Mouse (Mus musculus): ENCODE results near the gene Adamts17.
A peak's percentile ranks its signal among the peaks of the same experiment; 100 is the strongest.

Gene Adamts17

GRCm38 (mm10) chr7:66839463-66840007 lies at the start of gene Adamts17:
TSS of gene Adamts17 (plus strand) at chr7:66839735.
- peak; percentile 93 to 95 for DNase-seq (ENCODE audit: low spot score in 2 of 2)

DNA sequence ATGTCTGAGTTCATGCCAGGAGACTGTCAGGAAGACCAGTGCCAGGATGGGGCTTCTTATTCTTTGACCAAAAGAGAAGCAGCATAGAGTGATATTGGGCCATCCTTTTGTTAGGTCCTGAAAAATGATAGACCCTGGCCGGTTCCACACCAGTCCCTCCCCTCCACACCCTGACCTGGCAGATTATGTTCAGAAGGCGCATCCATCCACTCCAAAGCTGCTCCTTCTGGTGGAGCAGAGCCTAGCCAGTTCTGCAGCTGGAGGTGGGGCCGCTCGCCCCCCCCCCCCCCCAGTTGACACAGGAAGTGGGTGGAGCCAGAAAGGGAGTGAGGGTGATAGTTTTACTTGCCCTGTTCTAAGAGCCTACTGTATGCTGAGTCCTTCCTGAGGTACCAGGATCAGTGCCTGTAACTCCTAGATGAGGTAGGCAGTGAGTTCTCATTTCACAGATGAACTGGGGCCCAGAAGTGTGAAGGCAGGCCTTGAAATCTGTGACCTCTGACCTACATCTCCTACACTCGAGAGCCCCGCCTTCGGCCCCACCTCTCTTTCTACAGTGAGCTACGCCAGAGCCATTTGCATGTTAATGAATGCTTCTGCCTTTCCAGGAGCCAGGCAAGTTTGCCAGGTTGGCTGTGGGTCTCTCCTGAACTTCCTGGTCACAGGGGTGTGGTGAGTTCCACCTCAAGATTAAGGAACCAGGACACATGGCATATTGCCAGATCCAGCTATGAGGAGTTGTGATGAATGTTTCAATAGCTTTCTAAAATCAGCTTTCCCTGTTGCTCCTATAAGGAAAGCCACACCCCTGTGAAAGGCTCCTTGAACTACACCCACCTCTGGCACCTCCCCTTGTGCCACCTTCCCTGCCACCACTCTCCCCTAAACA lies 49.4 kb upstream of the Adamts17 start:
- DNase-seq (ENCODE audit: low spot score in 2 of 2) = no peak

GRCm38 (mm10) chr7:66791022-66791421 lies 48.5 kb upstream of the Adamts17 start:
- no peak for DNase-seq (ENCODE audit: low spot score in 2 of 2)

- no peak for DNase-seq (ENCODE audit: low spot score in 2 of 2)
Measured at GRCm38 (mm10) chr7:66796909-66797308, 42.6 kb upstream of the Adamts17 start.

DNA sequence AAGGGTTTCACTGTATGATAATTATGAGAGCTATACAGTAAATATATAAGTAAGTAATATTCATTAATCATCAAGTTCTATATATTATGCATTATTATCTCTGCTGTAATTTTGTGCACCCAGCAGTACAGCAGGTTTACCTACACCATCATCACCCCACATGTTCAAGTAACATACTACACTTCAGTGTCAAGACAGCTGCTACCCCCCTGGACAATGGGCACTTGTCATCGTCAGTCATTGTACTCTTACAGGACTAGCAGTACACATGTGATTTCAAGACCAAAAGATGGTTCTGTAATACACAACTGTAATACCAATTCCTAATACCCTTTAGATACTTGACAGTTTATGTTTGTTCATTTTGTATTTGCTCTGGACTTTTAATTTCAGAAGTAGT lies 42.2 kb upstream of the Adamts17 start:
- DNase-seq (ENCODE audit: low spot score in 2 of 2) = no peak

DNA sequence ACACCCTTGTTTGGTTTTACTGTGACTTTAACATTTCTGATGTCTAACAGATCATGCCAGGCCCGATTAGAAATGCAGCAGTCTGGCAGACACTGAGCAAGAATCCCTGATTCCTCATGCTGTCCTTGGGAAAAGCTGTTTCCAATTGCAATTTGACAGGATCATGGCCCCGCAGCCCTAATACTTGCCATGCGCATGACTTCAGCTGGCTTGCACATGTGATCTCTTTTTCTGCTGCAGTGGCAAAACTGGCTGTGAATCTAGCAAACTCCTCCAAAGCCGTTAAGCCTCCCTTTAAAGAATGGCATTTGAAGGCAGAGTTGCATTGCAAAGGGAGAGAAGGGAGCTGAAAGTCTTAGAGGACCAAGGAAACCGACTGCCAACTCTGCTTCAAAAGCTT lies 40.7 kb upstream of the Adamts17 start:
- no peak for DNase-seq (ENCODE audit: low spot score in 2 of 2)

DNA sequence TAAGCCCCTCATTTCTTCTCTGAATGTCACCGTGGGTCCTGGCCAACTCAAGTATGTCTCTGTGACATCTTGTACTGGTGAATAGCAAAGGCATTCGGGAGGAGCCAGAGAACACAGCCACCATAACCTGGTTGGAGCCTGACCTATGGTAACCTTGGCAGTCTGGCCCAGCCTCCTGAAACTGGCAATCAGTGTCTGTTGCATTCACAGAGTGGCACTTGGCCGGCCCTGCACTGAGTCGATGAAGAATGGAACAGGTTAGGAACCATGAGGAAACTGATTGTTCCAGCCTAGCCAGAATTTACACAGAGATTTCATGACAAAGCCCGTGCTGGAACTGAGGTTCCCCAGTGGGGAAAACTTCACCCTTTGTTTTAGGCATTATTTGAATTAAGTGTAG lies 38.8 kb upstream of the Adamts17 start:
- no peak for DNase-seq (ENCODE audit: low spot score in 2 of 2)

DNA sequence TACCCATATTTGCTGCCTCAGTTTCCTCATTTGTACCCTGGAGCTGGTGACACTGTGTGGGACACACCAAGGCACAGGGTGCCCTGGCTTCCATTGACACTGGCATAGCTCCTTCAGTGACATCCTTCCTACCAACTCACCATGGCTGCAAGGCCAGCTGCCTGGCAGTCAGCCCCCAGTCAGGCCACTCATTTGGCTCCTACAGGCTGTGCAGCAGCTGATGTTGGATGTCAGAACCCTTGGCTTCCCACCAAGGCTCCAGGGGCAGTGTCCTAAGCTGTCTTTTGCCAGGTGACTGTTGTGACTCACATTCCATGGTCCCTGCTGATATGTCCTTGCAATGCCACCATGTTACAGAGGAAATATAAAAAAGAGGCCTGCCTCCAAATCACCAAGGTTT lies 37.8 kb upstream of the Adamts17 start:
- no peak for DNase-seq (ENCODE audit: low spot score in 2 of 2)

- no peak for DNase-seq (ENCODE audit: low spot score in 2 of 2)
Measured at GRCm38 (mm10) chr7:66803798-66804197, 35.7 kb upstream of the Adamts17 start.

DNA sequence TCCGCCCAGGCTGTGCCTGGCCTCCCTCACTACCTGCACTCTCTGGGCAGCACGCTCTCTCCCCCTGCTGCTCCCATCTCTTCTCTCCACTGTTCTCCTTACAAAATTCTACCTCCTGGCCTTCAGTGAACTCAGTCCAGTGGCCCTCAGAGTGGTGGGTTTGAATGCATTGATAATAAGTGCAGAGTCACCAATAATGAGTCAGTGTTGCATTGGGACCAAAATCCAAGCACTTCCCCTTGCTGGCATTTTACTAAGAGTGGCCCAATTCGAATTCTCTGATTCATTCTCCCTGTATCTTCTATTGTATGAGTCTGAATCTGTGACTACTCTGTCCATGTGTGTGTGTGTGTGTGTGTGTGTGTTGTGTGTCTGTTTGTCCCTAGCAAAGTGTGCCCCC lies 32.7 kb upstream of the Adamts17 start:
- no peak for DNase-seq (ENCODE audit: low spot score in 2 of 2)

DNA sequence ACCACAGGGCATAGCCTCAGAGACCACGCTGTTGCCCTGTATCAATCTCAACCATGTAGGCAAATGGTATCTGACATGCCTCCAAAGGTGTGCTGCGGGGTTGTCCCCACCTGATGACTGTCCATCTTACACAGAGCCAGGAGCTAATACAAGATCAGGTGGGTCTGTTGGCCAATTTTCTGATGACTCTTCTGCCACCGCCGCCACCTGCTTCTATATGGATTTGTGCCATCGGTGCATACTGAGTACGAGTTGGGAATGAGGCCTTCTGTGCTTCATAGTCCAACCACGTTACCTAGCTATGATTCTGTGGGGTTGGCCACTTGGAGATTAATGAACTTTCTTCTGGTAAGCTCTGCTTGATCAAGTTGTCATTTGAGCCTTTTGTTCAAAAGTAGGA lies 29.1 kb upstream of the Adamts17 start:
- DNase-seq (ENCODE audit: low spot score in 2 of 2) = no peak

GRCm38 (mm10) chr7:66811294-66811693 lies 28.2 kb upstream of the Adamts17 start:
- DNase-seq (ENCODE audit: low spot score in 2 of 2) = no peak

DNA sequence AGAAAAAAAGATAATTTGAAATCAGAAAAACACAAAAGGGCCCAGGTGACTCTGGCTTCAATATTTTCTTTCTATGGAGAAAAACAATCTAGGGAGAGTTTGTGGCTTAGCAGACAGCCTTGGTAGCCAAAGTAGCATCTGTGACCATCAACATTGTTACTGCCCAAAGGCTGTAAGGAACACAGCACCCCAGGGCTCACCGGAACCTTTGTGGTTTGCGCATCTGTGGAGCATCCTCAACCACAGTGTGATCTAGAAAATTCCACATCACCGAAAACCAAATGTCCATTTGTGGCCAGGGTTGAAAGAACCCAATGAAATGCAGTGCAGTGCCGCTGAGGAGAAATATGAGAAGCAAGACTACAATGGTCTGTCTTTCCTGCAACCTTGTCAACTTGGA lies 27.2 kb upstream of the Adamts17 start:
- no peak for DNase-seq (ENCODE audit: low spot score in 2 of 2)

DNA sequence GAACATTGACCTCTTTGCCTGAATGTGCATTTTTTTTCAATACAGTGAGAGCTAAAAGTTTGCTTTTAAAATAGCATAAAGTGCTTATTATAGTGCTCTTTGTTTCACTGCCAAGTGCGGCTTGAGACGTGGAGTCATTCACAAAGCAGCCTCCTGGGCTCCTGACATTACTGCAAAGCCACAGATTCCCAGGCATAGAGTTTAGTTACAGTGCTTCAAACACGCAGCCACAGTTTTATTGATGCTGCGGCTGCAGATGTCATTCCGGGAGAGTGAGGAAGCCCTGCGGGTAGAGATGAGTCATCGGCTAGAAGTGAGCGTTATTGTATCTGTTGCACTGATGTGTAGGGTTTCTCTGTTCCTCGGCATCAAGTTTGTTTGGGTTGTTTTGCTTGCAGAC lies 26.8 kb upstream of the Adamts17 start:
- DNase-seq (ENCODE audit: low spot score in 2 of 2) = no peak

- DNase-seq (ENCODE audit: low spot score in 2 of 2) = no peak
Measured at GRCm38 (mm10) chr7:66813172-66813571, 26.4 kb upstream of the Adamts17 start.

GRCm38 (mm10) chr7:66815526-66815925 lies 24.0 kb upstream of the Adamts17 start:
- no peak for DNase-seq (ENCODE audit: low spot score in 2 of 2)

- no peak for DNase-seq (ENCODE audit: low spot score in 2 of 2)
Measured at GRCm38 (mm10) chr7:66820034-66820433, 19.5 kb upstream of the Adamts17 start.

- DNase-seq (ENCODE audit: low spot score in 2 of 2) = no peak
Measured at GRCm38 (mm10) chr7:66830803-66831202, 8.7 kb upstream of the Adamts17 start.

GRCm38 (mm10) chr7:66831295-66831694 lies 8.2 kb upstream of the Adamts17 start:
- no peak for DNase-seq (ENCODE audit: low spot score in 2 of 2)

DNA sequence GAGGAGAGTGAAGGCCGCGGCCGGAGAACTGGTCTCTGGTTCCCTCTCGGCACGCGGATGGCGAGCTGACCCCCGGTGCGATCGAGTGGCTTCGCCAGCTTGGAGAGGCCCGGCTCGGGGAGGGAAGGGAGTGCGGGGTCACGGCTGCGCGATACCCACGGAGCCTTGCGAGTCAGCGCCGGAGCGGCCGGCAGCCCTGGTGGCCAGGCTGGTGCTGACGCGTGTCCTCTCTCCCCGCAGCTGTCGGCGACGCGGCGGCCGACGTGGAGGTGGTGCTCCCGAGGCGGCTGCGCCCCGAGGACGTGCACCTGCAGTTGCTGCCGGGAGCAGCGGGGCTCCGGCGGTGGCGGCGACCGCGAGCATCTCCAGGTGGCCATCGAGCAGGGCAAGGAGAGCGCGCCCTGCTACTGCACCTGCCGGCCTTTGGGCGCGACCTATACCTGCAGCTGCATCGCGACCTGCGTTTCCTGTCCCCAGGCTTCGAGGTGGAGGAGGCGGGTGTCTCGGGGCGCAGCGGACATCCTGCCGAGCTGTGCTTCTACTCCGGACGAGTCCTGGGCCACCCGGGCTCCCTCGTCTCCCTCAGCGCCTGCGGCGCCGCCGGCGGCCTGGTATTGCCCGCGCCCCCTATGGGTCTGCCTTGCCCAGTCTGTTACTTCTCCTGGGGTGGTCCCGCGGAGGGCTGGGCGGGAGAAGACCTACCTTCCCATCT lies 629 bp downstream of the Adamts17 start:
- peak in 1 of 2 experiments; percentile 49 for DNase-seq (ENCODE audit: low spot score in 2 of 2)

GRCm38 (mm10) chr7:66841165-66841564 lies 1.6 kb downstream of the Adamts17 start:
- DNase-seq (ENCODE audit: low spot score in 2 of 2) = no peak

GRCm38 (mm10) chr7:66842021-66842420 lies 2.5 kb downstream of the Adamts17 start:
- peak; percentile 77 to 80 for DNase-seq (ENCODE audit: low spot score in 2 of 2)

GRCm38 (mm10) chr7:66843846-66844245 lies 4.3 kb downstream of the Adamts17 start:
- no peak for DNase-seq (ENCODE audit: low spot score in 2 of 2)

Data from frontal cortex, postnatal 10 days (tissue).